Mouse (Mus musculus) MEL (cell line): ENCODE measurements around the gene Gm20388.
"Not testable (repeated sequence)": the region's sequence is repeated elsewhere in the genome, so short reads cannot be mapped to it uniquely, and the experiment has no call there.

Source experiments
- CTCF ChIP-seq, 3 experiments: IDR thresholded peaks in 2 of 3; conservative IDR thresholded peaks in 1 of 3; 2 replicates each; pipeline ENCODE4 v1.5.1; 2011 to 2012; ENCODE audit warnings: low read length in 3 of 3, low read depth in 2 of 3, mild to moderate bottlenecking in 2 of 3, improper control_type of control experiment in 1 of 3, inconsistent platforms in 1 of 3, mixed read lengths in 1 of 3, moderate library complexity in 1 of 3; ENCODE audit not compliant: control insufficient read depth in 1 of 3, insufficient read depth in 1 of 3, poor library complexity in 1 of 3, severe bottlenecking in 1 of 3
- ELF1 ChIP-seq: IDR thresholded peaks from 2 replicates; pipeline ENCODE4 v1.6.1; 2014; ENCODE audit warnings: low read depth, mild to moderate bottlenecking, inconsistent platforms, low read length, improper control_type of control experiment, moderate library complexity
- HCFC1 ChIP-seq: IDR thresholded peaks from 2 replicates; pipeline ENCODE4 v1.6.1; 2012; ENCODE audit warnings: low read depth, mild to moderate bottlenecking, inconsistent platforms, low read length, improper control_type of control experiment, moderate library complexity
- POLR2A ChIP-seq, 2 experiments: IDR thresholded peaks; 2 replicates each; pipeline ENCODE4 v1.6.1; 2011 to 2012; ENCODE audit warnings: low read length in 2 of 2, mild to moderate bottlenecking in 2 of 2, control low read depth in 1 of 2, improper control_type of control experiment in 1 of 2, low read depth in 1 of 2, moderate library complexity in 1 of 2; ENCODE audit not compliant: control insufficient read depth in 1 of 2, insufficient read depth in 1 of 2, poor library complexity in 1 of 2

GRCm38 (mm10) chr8:120334261-120334660, 423.6 kb downstream of the Gm20388 start:
- TF ChIP-seq POLR2A (IDR thresholded peaks at IDR 0.05; ENCODE audit: control insufficient read depth in 1 of 2, insufficient read depth in 1 of 2, low read depth in 1 of 2, low read length in 2 of 2, poor library complexity in 1 of 2); CTCF (IDR thresholded peaks at IDR 0.05 in 2 of 3, conservative IDR thresholded peaks at IDR 0.05 in 1 of 3; ENCODE audit: control insufficient read depth in 1 of 3, insufficient read depth in 1 of 3, low read depth in 2 of 3, low read length in 3 of 3, poor library complexity in 1 of 3, severe bottlenecking in 1 of 3); ELF1; HCFC1: not testable (repeated sequence)
